ENCODE assay signal across 9 mouse cellular contexts in the genomic region with DNA sequence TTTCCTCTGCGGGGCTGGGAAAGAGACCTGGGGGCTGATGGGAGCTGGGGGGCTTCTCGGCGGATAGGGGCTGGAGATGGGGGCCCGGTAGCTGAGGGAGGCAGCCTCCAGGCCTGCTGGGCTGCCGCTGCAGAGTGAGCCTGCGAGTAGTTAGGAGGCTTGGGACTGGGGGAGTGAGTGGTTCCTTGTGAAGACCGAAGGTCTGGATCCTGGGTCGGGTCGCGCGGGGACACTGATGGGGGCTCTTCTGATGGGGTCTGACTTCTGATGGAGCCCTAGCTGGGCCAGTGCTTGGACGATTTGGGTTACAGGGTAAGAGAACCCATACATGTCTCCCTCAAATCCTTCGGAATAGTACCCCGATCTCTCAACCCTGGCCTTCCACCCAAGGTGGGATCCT. TPM values are rescaled to one million over a fixed set of nuclear protein-coding genes. Genes with fewer than 3 reads are reported as not detected.
DNase-seq lines count a peak whose midpoint lies in the region; ATAC-seq lines count a peak whose summit lies in the region.
"Had no signal": no experiment of that assay in that cellular context is flagged by ENCODE, and none has a peak within 500 bp of the region (broad histone marks: within the 10 kb centered on the region; RNA-seq: fewer than 3 reads in every experiment).

No protein-coding gene starts in this region.

- no peak for ATAC-seq in heart, embryonic 16.5 days (replicated peaks; ENCODE audit: extremely low read depth, insufficient read depth, low FRiP score)
- ATAC-seq in forebrain, embryonic 11.5 days (replicated peaks; ENCODE audit: low FRiP score) = no peak
- ATAC-seq in limb, embryonic 15.5 days (ENCODE audit: insufficient number of reproducible peaks, low FRiP score, low TSS enrichment, low read depth) = no peak

- peaks cover 4% of the 10 kb centered on the region for H3K4me1 ChIP-seq in heart, embryonic 16.5 days (ENCODE audit: control insufficient read depth, insufficient read depth, low read length)
- peaks cover 7% of the 10 kb centered on the region; the same call in 1 of the 2 replicates for H3K4me1 ChIP-seq in forebrain, embryonic 11.5 days (replicated peaks; ENCODE audit: control insufficient read depth, insufficient read depth, low read length)
- H3K4me1 ChIP-seq in limb, embryonic 15.5 days = peaks cover 20% of the 10 kb centered on the region

- intact Hi-C loops in heart, postnatal 14 days (cut with DNase I) = no loop called here

- no peaks in the 10 kb centered on the region for H3K36me3 ChIP-seq in heart, embryonic 16.5 days (ENCODE audit: control insufficient read depth, insufficient read depth)
- H3K36me3 ChIP-seq in forebrain, embryonic 11.5 days (ENCODE audit: control insufficient read depth, insufficient read depth, low read length) = no peaks in the 10 kb centered on the region
- no peaks in the 10 kb centered on the region for H3K36me3 ChIP-seq in limb, embryonic 15.5 days
- H3K36me3 ChIP-seq: liver, embryonic 15.5 days had no signal

- no peak for DNase-seq in heart, postnatal 14 days
- peak; percentile 37 for DNase-seq in ZHBTc4 (ENCODE audit: low read depth, low spot score)
- peak; percentile 59 for DNase-seq in forebrain, embryonic 11.5 days (ENCODE audit: low spot score)
- DNase-seq in spleen, postnatal 4 days (ENCODE audit: low spot score in 2 of 2) = no peak
- no peak for DNase-seq in frontal cortex, postnatal 14 days (ENCODE audit: low spot score in 2 of 2)
- no peak for DNase-seq in gastrocnemius, postnatal 10 days

- H3K27ac ChIP-seq in heart, embryonic 16.5 days (ENCODE audit: low read length) = no peak overlapping the region
- no peak overlapping the region for H3K27ac ChIP-seq in forebrain, embryonic 11.5 days (ENCODE audit: low read depth, low read length)
- no peak overlapping the region for H3K27ac ChIP-seq in limb, embryonic 15.5 days
- H3K27ac ChIP-seq: liver, embryonic 15.5 days had no signal

- peak overlapping the region; percentile 71 for H3K4me3 ChIP-seq in heart, embryonic 16.5 days (ENCODE audit: low read length)
- peak overlapping the region; percentile 62 for H3K4me3 ChIP-seq in forebrain, embryonic 11.5 days (ENCODE audit: low read depth, low read length)
- H3K4me3 ChIP-seq in limb, embryonic 15.5 days = peak overlapping the region; percentile 50

- peaks cover 56% of the 10 kb centered on the region for H3K27me3 ChIP-seq in heart, embryonic 16.5 days (ENCODE audit: control insufficient read depth, insufficient read depth, low read length)
- peaks cover 2% of the 10 kb centered on the region; the same call in 1 of the 2 replicates for H3K27me3 ChIP-seq in forebrain, embryonic 11.5 days (ENCODE audit: control insufficient read depth, insufficient read depth, low read length)
- H3K27me3 ChIP-seq in limb, embryonic 15.5 days = peaks cover 74% of the 10 kb centered on the region

- peak overlapping the region; percentile 71 for H3K9ac ChIP-seq in heart, embryonic 16.5 days (ENCODE audit: low read length)
- peak overlapping the region; percentile 79 for H3K9ac ChIP-seq in forebrain, embryonic 11.5 days (ENCODE audit: low read length)
- H3K9ac ChIP-seq in limb, embryonic 15.5 days = 0 out of 2 replicates have a peak overlapping the region, but pooled peaks have one; percentile 21
- H3K9ac ChIP-seq: liver, embryonic 15.5 days had no signal

- H3K9me3 ChIP-seq in heart, embryonic 16.5 days (replicated peaks; ENCODE audit: control insufficient read depth, low read length) = peaks cover 8% of the 10 kb centered on the region
- H3K9me3 ChIP-seq in forebrain, embryonic 11.5 days (ENCODE audit: control insufficient read depth, low read length) = peaks cover 4% of the 10 kb centered on the region; the same call in 1 of the 2 replicates
- no peaks in the 10 kb centered on the region for H3K9me3 ChIP-seq in limb, embryonic 15.5 days
- H3K9me3 ChIP-seq: liver, embryonic 15.5 days had no signal

- 26% methylated on average over 14 of the region's 14 CpGs for WGBS in heart, embryonic 16.5 days
- 11% methylated on average over 14 of the region's 14 CpGs for WGBS in forebrain, embryonic 11.5 days
- 17% methylated on average over 14 of the region's 14 CpGs for WGBS in limb, embryonic 15.5 days

- peak overlapping the region; percentile 99 for H3K4me2 ChIP-seq in heart, embryonic 16.5 days (ENCODE audit: low read depth, low read length)
- H3K4me2 ChIP-seq in forebrain, embryonic 11.5 days (ENCODE audit: low read depth, low read length, severe bottlenecking) = peak overlapping the region; percentile 94
- peak overlapping the region; percentile 97 for H3K4me2 ChIP-seq in limb, embryonic 15.5 days

RNA-seq across cellular contexts. Expression of a gene that starts 27.8 kb away (rescaled TPM):
- 6.9 and 8.9 TPM in 2 replicates for polyA plus RNA-seq in heart, embryonic 16.5 days (2015; fragmentation: Nextera tagmentation; extraction: Ambion mirVana)
- 1 to 10 TPM; 4.4 to 4.7 TPM for total RNA-seq in heart, postnatal 14 days (2021)
- 6.9 and 7.7 TPM in 2 replicates for polyA plus RNA-seq in forebrain, embryonic 11.5 days (2014; fragmentation: Nextera tagmentation; extraction: Ambion mirVana)
- polyA plus RNA-seq in limb, embryonic 15.5 days (2015; fragmentation: Nextera tagmentation; extraction: Ambion mirVana) = 3.3 and 5.2 TPM in 2 replicates
- 1 to 10 TPM; 5.2 to 8.4 TPM for total RNA-seq in gastrocnemius, postnatal 10 days (2021)

Comparison
In these comparisons a context has a peak if more than half of its experiments do, and no peak if none do; other contexts are left out.
1. H3K9ac ChIP-seq: peak in every context shown above with its lines; median percentile 79 in forebrain, embryonic 11.5 days; 71 in heart, embryonic 16.5 days; 21 in limb, embryonic 15.5 days.
2. DNase-seq: peak in ZHBTc4 (single experiment) and forebrain, embryonic 11.5 days (single experiment); none in heart, postnatal 14 days (0 of 2), spleen, postnatal 4 days (0 of 2), frontal cortex, postnatal 14 days (0 of 2) and gastrocnemius, postnatal 10 days (single experiment).
3. Peak in every context shown above with its lines, with median percentiles within 50 percentile points of each other: H3K4me2 ChIP-seq and H3K4me3 ChIP-seq.